Mouse (Mus musculus) liver, adult 2 months (tissue): ENCODE results near the gene Ptprd.

Source experiments
- CTCF ChIP-seq: fragments of 200-500 bp; IDR thresholded peaks from 2 replicates; pipeline ENCODE4 v1.5.1; 2011; ENCODE audit warnings: low read depth, low read length, control low read depth
- POLR2A ChIP-seq: fragments of 200-500 bp; IDR thresholded peaks from 2 replicates; pipeline ENCODE4 v1.6.1; 2011; ENCODE audit warnings: low read length, control low read depth; ENCODE audit not compliant: insufficient read depth; ENCODE audit errors: extremely low read depth

DNA sequence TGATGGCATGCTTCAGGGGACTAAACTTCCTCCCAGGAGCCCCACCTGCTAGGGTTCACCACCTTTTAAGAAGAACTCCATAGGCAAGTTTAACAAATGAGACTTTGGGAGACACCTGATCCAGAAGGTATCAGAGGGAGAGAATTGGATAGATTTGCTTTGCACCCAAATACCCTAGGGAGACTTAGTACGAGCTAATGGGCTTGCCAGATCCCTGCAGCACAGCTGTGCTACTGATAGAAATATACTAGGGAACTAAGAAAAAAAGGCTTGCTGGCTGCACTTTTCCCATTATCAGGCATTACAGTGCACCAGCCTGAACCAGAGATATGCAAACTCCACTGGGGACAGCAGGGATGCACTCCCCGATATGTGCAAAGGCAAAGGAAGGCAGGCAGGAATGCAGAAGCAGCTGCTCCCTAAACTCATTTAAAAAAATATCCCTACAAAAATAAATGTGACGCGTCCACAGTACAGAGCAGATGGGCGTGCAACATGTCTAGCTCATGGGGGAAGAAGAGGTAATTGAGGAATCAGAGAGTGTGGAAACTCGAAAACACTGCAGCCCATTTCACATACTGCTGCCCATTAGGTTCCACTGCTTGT lies 1831.3 kb downstream of the Ptprd start:
- TF ChIP-seq POLR2A (no peak), CTCF (no peak)
